Mouse (Mus musculus): ENCODE data around the gene Ccr8. TPM values are rescaled to one million over a fixed set of nuclear protein-coding genes. Genes with fewer than 3 reads are reported as not detected.
"Not testable (repeated sequence)": the region's sequence is repeated elsewhere in the genome, so short reads cannot be mapped to it uniquely, and the experiment has no call there.

The Ccr8 gene
- polyA plus RNA-seq, 1 experiment from 2014 or later, result not detected

- ATAC-seq (ENCODE audit: low FRiP score, low read depth), result no peak
- no peak overlapping the region for H3K9ac ChIP-seq (replicated peaks)
- no peak overlapping the region for H3K27ac ChIP-seq (replicated peaks)
- no peaks in the 10 kb centered on the region for H3K27me3 ChIP-seq
- WGBS, result 83% methylated on average over 7 of the region's 7 CpGs
- no peak overlapping the region for H3K4me3 ChIP-seq
- H3K36me3 ChIP-seq, result no peaks in the 10 kb centered on the region
- H3K9me3 ChIP-seq, result no peaks in the 10 kb centered on the region
- no peak overlapping the region for H3K4me2 ChIP-seq (replicated peaks)
- no peaks in the 10 kb centered on the region for H3K4me1 ChIP-seq
Observed at GRCm38 (mm10) chr9:120095886-120096285, 4.0 kb downstream of the Ccr8 start.

- 17% methylated on average over 7 of the region's 7 CpGs for WGBS
- H3K36me3 ChIP-seq, result no peaks in the 10 kb centered on the region
Observed at GRCm38 (mm10) chr9:120098682-120099081, 6.8 kb downstream of the Ccr8 start.

GRCm38 (mm10) chr9:120099304-120099703 lies 7.4 kb downstream of the Ccr8 start:
- no peak for ATAC-seq (ENCODE audit: low FRiP score, low read depth)
- Histone ChIP-seq H3K9me3 (peaks cover 12% of the 10 kb centered on the region), H3K36me3 (no peaks in the 10 kb centered on the region), H3K27ac (replicated peaks) (no peak overlapping the region), H3K9ac (replicated peaks) (no peak overlapping the region), H3K4me3 (no peak overlapping the region), H3K4me1 (no peaks in the 10 kb centered on the region), H3K27me3 (no peaks in the 10 kb centered on the region), H3K4me2 (replicated peaks) (no peak overlapping the region)
- WGBS, result 90% methylated on average over 8 of the region's 8 CpGs

More at GRCm38 (mm10) chr9:120098682-120099081, 6.8 kb downstream of the Ccr8 start:
- H3K27me3 ChIP-seq, result no peaks in the 10 kb centered on the region
- no peak overlapping the region for H3K27ac ChIP-seq (replicated peaks)
- no peak overlapping the region for H3K9ac ChIP-seq (replicated peaks)
- H3K4me2 ChIP-seq (replicated peaks), result no peak overlapping the region
- H3K4me3 ChIP-seq, result no peak overlapping the region
- peaks cover 12% of the 10 kb centered on the region; the same call in 1 of the 2 replicates for H3K9me3 ChIP-seq
- no peak for ATAC-seq (ENCODE audit: low FRiP score, low read depth)
- H3K4me1 ChIP-seq, result no peaks in the 10 kb centered on the region

GRCm38 (mm10) chr9:120101165-120101564 lies 9.3 kb downstream of the Ccr8 start:
- 96% methylated on average over 2 of the region's 2 CpGs for whole genome bisulfite sequencing
- Histone ChIP-seq H3K4me2 (replicated peaks) (no peak overlapping the region), H3K9me3 (peaks cover 12% of the 10 kb centered on the region), H3K9ac (replicated peaks) (no peak overlapping the region), H3K4me1 (no peaks in the 10 kb centered on the region), H3K27ac (replicated peaks) (no peak overlapping the region), H3K4me3 (no peak overlapping the region), H3K36me3 (no peaks in the 10 kb centered on the region), H3K27me3 (no peaks in the 10 kb centered on the region)
- no peak for ATAC-seq (ENCODE audit: low FRiP score, low read depth)

GRCm38 (mm10) chr9:120108953-120109352 lies 17.0 kb downstream of the Ccr8 start:
- not testable (repeated sequence) for H3K4me3 ChIP-seq; H3K9ac ChIP-seq (replicated peaks); H3K27me3 ChIP-seq; H3K9me3 ChIP-seq; H3K4me1 ChIP-seq; H3K27ac ChIP-seq (replicated peaks); ATAC-seq (ENCODE audit: low FRiP score, low read depth); H3K36me3 ChIP-seq; H3K4me2 ChIP-seq (replicated peaks)
- WGBS, result 93% methylated on average over 12 of the region's 12 CpGs

- no peaks in the 10 kb centered on the region for H3K36me3 ChIP-seq
- no peaks in the 10 kb centered on the region for H3K9me3 ChIP-seq
- peak within 1 kb of the TSS; percentile 92 for H3K27ac ChIP-seq (replicated peaks)
- H3K9ac ChIP-seq (replicated peaks), result peak within 1 kb of the TSS; percentile 75
- 1% methylated on average over 62 of the region's 62 CpGs for WGBS
- peak; percentile 97 for ATAC-seq (ENCODE audit: low FRiP score, low read depth)
- peak within 1 kb of the TSS; percentile 58 for H3K4me2 ChIP-seq (replicated peaks)
- no peaks in the 10 kb centered on the region for H3K27me3 ChIP-seq
- peak within 1 kb of the TSS; percentile 84 for H3K4me3 ChIP-seq
- H3K4me1 ChIP-seq, result peaks cover 7% of the 10 kb centered on the region
Observed at GRCm38 (mm10) chr9:120110211-120111018, 18.5 kb downstream of the Ccr8 start, which contains the start of gene Slc25a38. Gene Slc25a38, plus strand, starts transcription at chr9:120110374.

GRCm38 (mm10) chr9:120111156-120111945 lies 19.4 kb downstream of the Ccr8 start:
- Histone ChIP-seq H3K9me3 (no peaks in the 10 kb centered on the region), H3K4me3 (peak overlapping the region; percentile 84), H3K36me3 (no peaks in the 10 kb centered on the region), H3K9ac (replicated peaks) (0 out of 2 replicates have a peak overlapping the region, but pooled peaks have one; percentile 4), H3K4me2 (replicated peaks) (peak overlapping the region; percentile 58), H3K27me3 (no peaks in the 10 kb centered on the region), H3K4me1 (peaks cover 7% of the 10 kb centered on the region), H3K27ac (replicated peaks) (peak overlapping the region; percentile 92)
- 84% methylated on average over 15 of the region's 15 CpGs for WGBS
- ATAC-seq (ENCODE audit: low FRiP score, low read depth), result no peak

GRCm38 (mm10) chr9:120112472-120112871 lies 20.6 kb downstream of the Ccr8 start:
- 94% methylated on average over 6 of the region's 6 CpGs for WGBS
- H3K27me3 ChIP-seq, result no peaks in the 10 kb centered on the region
- H3K9ac ChIP-seq (replicated peaks), result no peak overlapping the region
- H3K27ac ChIP-seq (replicated peaks), result no peak overlapping the region
- H3K9me3 ChIP-seq, result no peaks in the 10 kb centered on the region
- peaks cover 7% of the 10 kb centered on the region for H3K4me1 ChIP-seq
- ATAC-seq (ENCODE audit: low FRiP score, low read depth), result no peak
- no peak overlapping the region for H3K4me3 ChIP-seq
- peaks cover 11% of the 10 kb centered on the region for H3K36me3 ChIP-seq
- H3K4me2 ChIP-seq (replicated peaks), result no peak overlapping the region

- no peak overlapping the region for H3K27ac ChIP-seq (replicated peaks)
- WGBS, result 96% methylated on average over 7 of the region's 7 CpGs
- ATAC-seq (ENCODE audit: low FRiP score, low read depth), result no peak
- no peaks in the 10 kb centered on the region for H3K9me3 ChIP-seq
- H3K4me2 ChIP-seq (replicated peaks), result no peak overlapping the region
- H3K36me3 ChIP-seq, result peaks cover 21% of the 10 kb centered on the region
- no peaks in the 10 kb centered on the region for H3K27me3 ChIP-seq
- H3K9ac ChIP-seq (replicated peaks), result no peak overlapping the region
- no peak overlapping the region for H3K4me3 ChIP-seq
- peaks cover 7% of the 10 kb centered on the region for H3K4me1 ChIP-seq
Observed at GRCm38 (mm10) chr9:120113456-120113855, 21.5 kb downstream of the Ccr8 start.

GRCm38 (mm10) chr9:120114051-120114788 lies 22.3 kb downstream of the Ccr8 start:
- H3K9ac ChIP-seq (replicated peaks), result no peak overlapping the region
- H3K36me3 ChIP-seq, result peaks cover 26% of the 10 kb centered on the region
- H3K4me3 ChIP-seq, result no peak overlapping the region
- H3K4me2 ChIP-seq (replicated peaks), result no peak overlapping the region
- WGBS, result 94% methylated on average over 17 of the region's 17 CpGs
- no peaks in the 10 kb centered on the region for H3K27me3 ChIP-seq
- no peaks in the 10 kb centered on the region for H3K9me3 ChIP-seq
- no peak overlapping the region for H3K27ac ChIP-seq (replicated peaks)
- no peak for ATAC-seq (ENCODE audit: low FRiP score, low read depth)
- H3K4me1 ChIP-seq, result peaks cover 7% of the 10 kb centered on the region

- no peak for ATAC-seq (ENCODE audit: low FRiP score, low read depth)
- Histone ChIP-seq H3K36me3 (peaks cover 30% of the 10 kb centered on the region), H3K27me3 (no peaks in the 10 kb centered on the region), H3K27ac (replicated peaks) (no peak overlapping the region), H3K9me3 (no peaks in the 10 kb centered on the region), H3K9ac (replicated peaks) (no peak overlapping the region), H3K4me1 (peaks cover 7% of the 10 kb centered on the region), H3K4me3 (no peak overlapping the region), H3K4me2 (replicated peaks) (no peak overlapping the region)
- 95% methylated on average over 2 of the region's 2 CpGs for WGBS
Observed at GRCm38 (mm10) chr9:120114789-120115151, 22.9 kb downstream of the Ccr8 start.
